Mouse (Mus musculus): ENCODE measurements around the gene Gpn2. TPM values are rescaled to one million over a fixed set of nuclear protein-coding genes. Genes with fewer than 3 reads are reported as not detected.

Gene Gpn2
- polyA plus RNA-seq, 2 experiments, result 10.0 to 15.2 TPM

- ATAC-seq (ENCODE audit: insufficient read depth) (no peak), DNase-seq (ENCODE audit: low read depth in 3 of 3, low spot score in 3 of 3) (no peak)
- TF ChIP-seq CTCF (IDR thresholded peaks at IDR 0.05; ENCODE audit: low read depth) (peak; percentile 44), EP300 (IDR thresholded peaks at IDR 0.05; ENCODE audit: low read depth) (no peak)
- no peaks in the 10 kb centered on the region for H3K9me3 ChIP-seq (ENCODE audit: control insufficient read depth, low read length)
- 83% methylated on average over 7 of the region's 7 CpGs for WGBS (ENCODE audit: insufficient replicate concordance)
- no peak overlapping the region for H3K27ac ChIP-seq
- peaks cover 3 to 4% of the 10 kb centered on the region in 2 experiments; a peak in 2 of 4 replicates for H3K4me1 ChIP-seq (replicated peaks; ENCODE audit: control insufficient read depth in 2 of 2, insufficient read depth in 2 of 2, low read length in 1 of 2)
- H3K9ac ChIP-seq (replicated peaks), result no peak overlapping the region
- H3K36me3 ChIP-seq (replicated peaks; ENCODE audit: control insufficient read depth, insufficient read depth, low read depth), result peaks cover 3% of the 10 kb centered on the region
- no peak overlapping the region for H3K4me2 ChIP-seq (ENCODE audit: low read depth)
- H3K27me3 ChIP-seq (ENCODE audit: control insufficient read depth, insufficient read depth, low read length), result no peaks in the 10 kb centered on the region
- no peak overlapping the region for H3K4me3 ChIP-seq (ENCODE audit: insufficient read depth in 1 of 2, low read depth in 2 of 2, low read length in 2 of 2)
These were observed 28.3 kb downstream of the Gpn2 start for GRCm38 (mm10) chr4:133612416-133612815.

DNA sequence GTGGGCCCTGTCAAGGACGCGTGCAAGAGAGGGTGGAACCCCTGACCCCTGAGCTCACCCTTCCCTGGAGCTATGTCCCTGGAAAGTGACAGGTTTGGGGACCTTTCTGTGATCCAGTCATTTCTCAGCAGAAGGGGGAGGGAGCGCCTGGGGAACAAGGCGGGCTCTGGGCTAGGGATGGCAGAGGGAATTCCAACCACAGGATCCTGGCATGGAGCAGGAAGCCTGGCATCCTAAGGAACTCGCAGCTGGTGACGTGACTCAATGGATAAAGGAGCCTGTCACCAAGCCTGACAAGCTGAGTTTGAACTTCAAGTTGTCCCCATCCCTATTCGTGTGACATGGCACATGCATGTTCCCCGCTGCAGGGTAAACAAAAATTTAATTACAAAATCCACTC, 28.9 kb downstream of the Gpn2 start:
- no peak overlapping the region for H3K4me3 ChIP-seq (ENCODE audit: insufficient read depth in 1 of 2, low read depth in 2 of 2, low read length in 2 of 2)
- no peaks in the 10 kb centered on the region for H3K9me3 ChIP-seq (ENCODE audit: control insufficient read depth, low read length)
- peaks cover 3% of the 10 kb centered on the region for H3K36me3 ChIP-seq (replicated peaks; ENCODE audit: control insufficient read depth, insufficient read depth, low read depth)
- H3K27ac ChIP-seq, result no peak overlapping the region
- WGBS (ENCODE audit: insufficient replicate concordance), result 87% methylated on average over 8 of the region's 8 CpGs
- H3K27me3 ChIP-seq (ENCODE audit: control insufficient read depth, insufficient read depth, low read length), result no peaks in the 10 kb centered on the region
- ATAC-seq (ENCODE audit: insufficient read depth) (no peak), DNase-seq (ENCODE audit: low read depth in 3 of 3, low spot score in 3 of 3) (no peak)
- H3K4me1 ChIP-seq (replicated peaks; ENCODE audit: control insufficient read depth in 2 of 2, insufficient read depth in 2 of 2, low read length in 1 of 2), result peaks cover 3 to 4% of the 10 kb centered on the region in 2 experiments; a peak in 2 of 4 replicates
- TF ChIP-seq EP300 (IDR thresholded peaks at IDR 0.05; ENCODE audit: low read depth) (no peak), CTCF (IDR thresholded peaks at IDR 0.05; ENCODE audit: low read depth) (no peak)
- H3K9ac ChIP-seq (replicated peaks), result no peak overlapping the region
- H3K4me2 ChIP-seq (ENCODE audit: low read depth), result no peak overlapping the region

- Histone ChIP-seq H3K27ac (no peak overlapping the region), H3K9me3 (ENCODE audit: control insufficient read depth, low read length) (no peaks in the 10 kb centered on the region), H3K4me1 (replicated peaks; ENCODE audit: control insufficient read depth in 2 of 2, insufficient read depth in 2 of 2, low read length in 1 of 2) (peaks cover 3 to 4% of the 10 kb centered on the region in 2 experiments; a peak in 2 of 4 replicates), H3K9ac (replicated peaks) (no peak overlapping the region), H3K36me3 (replicated peaks; ENCODE audit: control insufficient read depth, insufficient read depth, low read depth) (peaks cover 3% of the 10 kb centered on the region), H3K4me3 (ENCODE audit: insufficient read depth in 1 of 2, low read depth in 2 of 2, low read length in 2 of 2) (no peak overlapping the region), H3K27me3 (ENCODE audit: control insufficient read depth, insufficient read depth, low read length) (no peaks in the 10 kb centered on the region), H3K4me2 (ENCODE audit: low read depth) (no peak overlapping the region)
- no peak for ATAC-seq (ENCODE audit: insufficient read depth)
- no peak for DNase-seq (ENCODE audit: low read depth in 3 of 3, low spot score in 3 of 3)
- 85% methylated on average over 4 of the region's 4 CpGs for WGBS (ENCODE audit: insufficient replicate concordance)
- no peak for TF ChIP-seq EP300 (IDR thresholded peaks at IDR 0.05; ENCODE audit: low read depth)
These were observed 29.7 kb downstream of the Gpn2 start for GRCm38 (mm10) chr4:133613867-133614266.

DNA sequence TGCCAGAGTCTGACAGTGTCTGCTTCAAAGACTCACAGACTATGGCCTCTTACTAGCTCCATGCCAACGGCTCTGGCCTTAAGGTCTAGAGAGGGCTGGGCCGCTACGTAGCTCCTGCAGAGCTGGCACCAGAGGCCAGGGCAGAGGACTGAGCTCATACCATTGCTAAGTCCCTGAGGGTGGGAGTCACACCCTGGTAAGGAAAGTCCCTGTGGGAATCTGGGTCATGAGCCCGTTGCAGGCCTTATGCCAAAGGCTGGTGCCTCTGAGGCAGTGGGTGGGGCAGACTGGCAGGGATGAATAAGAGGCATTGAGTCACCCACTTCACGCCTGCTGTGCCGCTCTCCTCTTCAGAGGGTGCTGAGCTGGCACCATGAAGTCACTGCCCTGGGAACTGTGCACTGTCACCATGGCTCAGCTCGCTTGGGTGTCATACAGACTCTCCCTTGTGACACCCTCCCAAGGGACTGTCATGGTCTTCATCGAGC, 30.2 kb downstream of the Gpn2 start:
- 82% methylated on average over 8 of the region's 8 CpGs for WGBS (ENCODE audit: insufficient replicate concordance)
- H3K36me3 ChIP-seq (replicated peaks; ENCODE audit: control insufficient read depth, insufficient read depth, low read depth), result peaks cover 3% of the 10 kb centered on the region
- peak; percentile 24; the same call in 1 of the 2 replicates for ATAC-seq (ENCODE audit: insufficient read depth)
- H3K27me3 ChIP-seq (ENCODE audit: control insufficient read depth, insufficient read depth, low read length), result no peaks in the 10 kb centered on the region
- H3K4me2 ChIP-seq (ENCODE audit: low read depth), result no peak overlapping the region
- peaks cover 3 to 4% of the 10 kb centered on the region in 2 experiments; a peak in 2 of 4 replicates for H3K4me1 ChIP-seq (replicated peaks; ENCODE audit: control insufficient read depth in 2 of 2, insufficient read depth in 2 of 2, low read length in 1 of 2)
- H3K27ac ChIP-seq, result no peak overlapping the region
- DNase-seq (ENCODE audit: low read depth in 3 of 3, low spot score in 3 of 3), result no peak
- H3K4me3 ChIP-seq (ENCODE audit: insufficient read depth in 1 of 2, low read depth in 2 of 2, low read length in 2 of 2), result no peak overlapping the region
- H3K9ac ChIP-seq (replicated peaks), result no peak overlapping the region
- TF ChIP-seq CTCF (IDR thresholded peaks at IDR 0.05; ENCODE audit: low read depth), result no peak
- H3K9me3 ChIP-seq (ENCODE audit: control insufficient read depth, low read length), result no peaks in the 10 kb centered on the region

- 59% methylated on average over 10 of the region's 10 CpGs for WGBS (ENCODE audit: insufficient replicate concordance)
- TF ChIP-seq CTCF (IDR thresholded peaks at IDR 0.05; ENCODE audit: low read depth) (no peak), EP300 (IDR thresholded peaks at IDR 0.05; ENCODE audit: low read depth) (no peak)
- Histone ChIP-seq H3K27me3 (ENCODE audit: control insufficient read depth, insufficient read depth, low read length) (no peaks in the 10 kb centered on the region), H3K36me3 (replicated peaks; ENCODE audit: control insufficient read depth, insufficient read depth, low read depth) (peaks cover 3% of the 10 kb centered on the region), H3K27ac (no peak overlapping the region), H3K4me1 (replicated peaks; ENCODE audit: control insufficient read depth in 2 of 2, insufficient read depth in 2 of 2, low read length in 1 of 2) (peaks cover 2 to 10% of the 10 kb centered on the region in 2 experiments; a peak in 3 of 4 replicates), H3K9me3 (ENCODE audit: control insufficient read depth, low read length) (no peaks in the 10 kb centered on the region), H3K4me2 (ENCODE audit: low read depth) (no peak overlapping the region), H3K4me3 (ENCODE audit: insufficient read depth in 1 of 2, low read depth in 2 of 2, low read length in 2 of 2) (no peak overlapping the region), H3K9ac (replicated peaks) (no peak overlapping the region)
- ATAC-seq (ENCODE audit: insufficient read depth), result no peak
- no peak for DNase-seq (ENCODE audit: low read depth in 3 of 3, low spot score in 3 of 3)
These were observed 31.3 kb downstream of the Gpn2 start for GRCm38 (mm10) chr4:133615416-133615815.
